Mouse (Mus musculus): Measurements from ENCODE around the gene Ripor3. TPM values are rescaled to one million over a fixed set of nuclear protein-coding genes. Genes with fewer than 3 reads are reported as not detected.

The Ripor3 gene
- polyA plus RNA-seq, 1 experiment = 5.3 TPM

DNA sequence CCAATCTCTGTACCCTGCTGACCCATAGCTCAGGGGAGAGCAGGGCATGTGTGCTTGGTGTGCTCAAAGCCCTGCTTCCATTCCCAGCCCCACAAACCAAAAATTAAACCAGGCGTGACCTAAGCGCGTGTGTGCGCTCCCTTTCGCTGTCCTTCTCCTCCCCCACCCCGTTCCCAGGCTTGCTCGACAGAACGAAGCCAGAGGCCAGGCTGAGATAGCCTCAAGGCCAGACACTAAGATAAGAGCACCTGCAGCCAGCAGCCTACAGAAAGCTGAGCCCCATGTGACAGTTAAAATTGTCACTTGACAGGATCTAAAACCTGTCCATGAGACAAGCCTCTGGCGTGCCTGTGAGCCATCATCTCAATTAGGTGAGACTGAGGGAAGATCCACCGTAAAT, 23.5 kb upstream of the Ripor3 start:
- WGBS = 79% methylated on average over 10 of the region's 10 CpGs
- H3K27me3 ChIP-seq (ENCODE audit: control insufficient read depth, insufficient read depth, low read length) = no peaks in the 10 kb centered on the region
- no peaks in the 10 kb centered on the region for H3K36me3 ChIP-seq (ENCODE audit: control insufficient read depth, insufficient read depth, low read length)
- no peak overlapping the region for H3K4me3 ChIP-seq (ENCODE audit: extremely low read depth, insufficient read depth, insufficient read length)
- H3K4me1 ChIP-seq (ENCODE audit: control insufficient read depth, insufficient read depth, insufficient read length) = no peaks in the 10 kb centered on the region
- TF ChIP-seq CTCF (IDR thresholded peaks at IDR 0.05; ENCODE audit: extremely low read depth, insufficient read depth, insufficient read length, insufficient replicate concordance) = no peak
- TF ChIP-seq POLR2A (IDR thresholded peaks at IDR 0.05; ENCODE audit: low read depth, low read length) = no peak
- DNase-seq (ENCODE audit: low read depth in 1 of 2, low spot score in 2 of 2) = no peak
- no peak overlapping the region for H3K27ac ChIP-seq (ENCODE audit: insufficient read depth, low read length)

DNA sequence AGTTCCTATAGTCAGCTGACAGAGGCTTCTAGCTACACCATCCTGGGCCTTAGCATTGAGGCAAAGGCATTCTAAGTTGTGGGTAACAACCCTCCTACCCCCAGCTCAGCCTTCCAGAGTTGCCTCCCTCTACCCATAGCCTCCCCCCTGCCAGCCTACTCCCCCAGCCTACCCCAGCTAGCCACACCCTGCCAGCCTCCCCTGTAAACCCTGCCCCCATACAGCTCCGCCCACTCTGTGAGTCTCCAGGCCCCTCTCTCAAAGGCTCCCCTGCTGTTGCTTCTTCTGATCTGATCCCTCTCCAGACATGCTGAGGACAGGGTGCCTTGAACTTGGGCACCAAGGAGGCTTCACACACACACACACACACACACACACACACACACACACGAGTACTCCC, 21.4 kb upstream of the Ripor3 start:
- Histone ChIP-seq H3K36me3 (ENCODE audit: control insufficient read depth, insufficient read depth, low read length) (no peaks in the 10 kb centered on the region), H3K27me3 (ENCODE audit: control insufficient read depth, insufficient read depth, low read length) (no peaks in the 10 kb centered on the region), H3K4me3 (ENCODE audit: extremely low read depth, insufficient read depth, insufficient read length) (no peak overlapping the region), H3K27ac (ENCODE audit: insufficient read depth, low read length) (no peak overlapping the region), H3K4me1 (ENCODE audit: control insufficient read depth, insufficient read depth, insufficient read length) (no peaks in the 10 kb centered on the region)
- WGBS = 91% methylated on average over 2 of the region's 2 CpGs
- TF ChIP-seq CTCF (IDR thresholded peaks at IDR 0.05; ENCODE audit: extremely low read depth, insufficient read depth, insufficient read length, insufficient replicate concordance) (no peak), POLR2A (IDR thresholded peaks at IDR 0.05; ENCODE audit: low read depth, low read length) (no peak)
- DNase-seq (ENCODE audit: low read depth in 1 of 2, low spot score in 2 of 2) = no peak

DNA sequence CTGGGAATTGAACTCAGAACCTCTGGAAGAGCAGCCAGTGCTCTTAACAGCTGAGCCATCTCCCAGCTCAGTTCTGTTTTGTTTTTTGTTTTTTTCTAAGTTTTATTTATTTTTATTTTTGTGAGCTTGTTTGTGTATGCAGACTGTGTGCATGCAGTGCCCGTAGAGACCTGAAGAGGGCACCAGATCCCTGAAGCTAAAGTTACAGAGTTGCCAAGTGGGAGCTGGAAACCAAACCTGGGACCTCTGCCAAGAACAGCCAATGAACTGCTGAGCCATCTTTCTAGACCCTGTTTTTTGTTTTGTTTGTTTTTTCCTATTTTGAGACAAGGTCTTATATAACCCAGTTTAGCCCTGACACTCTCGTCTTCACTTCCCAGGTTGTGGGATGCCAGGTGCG, 18.0 kb upstream of the Ripor3 start:
- WGBS = 94% methylated on average over 3 of the region's 3 CpGs

DNA sequence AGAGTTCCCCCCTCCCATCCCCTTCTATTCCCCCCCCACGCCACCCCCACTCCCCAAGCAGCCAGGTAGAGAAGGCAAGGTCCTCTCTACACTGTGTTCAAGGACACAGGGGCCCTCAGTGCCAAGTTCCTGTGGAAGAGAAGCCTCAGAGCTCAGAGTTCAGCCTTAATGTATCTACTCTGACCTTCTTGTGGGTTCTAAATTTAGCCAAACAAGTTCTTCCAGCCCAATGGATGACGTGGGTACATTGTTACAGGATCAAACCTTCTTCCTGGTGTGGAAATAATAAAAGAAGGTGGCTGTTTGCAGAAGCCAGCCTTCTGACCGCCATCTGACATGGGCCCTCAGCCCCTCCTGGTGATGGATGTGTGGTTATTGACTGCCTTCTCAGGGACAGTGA, 16.0 kb upstream of the Ripor3 start:
- H3K4me3 ChIP-seq (ENCODE audit: extremely low read depth, insufficient read depth, insufficient read length) = no peak overlapping the region
- no peak for TF ChIP-seq POLR2A (IDR thresholded peaks at IDR 0.05; ENCODE audit: low read depth, low read length)
- no peak for TF ChIP-seq CTCF (IDR thresholded peaks at IDR 0.05; ENCODE audit: extremely low read depth, insufficient read depth, insufficient read length, insufficient replicate concordance)
- WGBS = 39% methylated on average over 3 of the region's 3 CpGs

More for the DNA sequence above, 18.0 kb upstream of the Ripor3 start:
- Histone ChIP-seq H3K36me3 (ENCODE audit: control insufficient read depth, insufficient read depth, low read length) (no peaks in the 10 kb centered on the region), H3K4me3 (ENCODE audit: extremely low read depth, insufficient read depth, insufficient read length) (no peak overlapping the region), H3K27me3 (ENCODE audit: control insufficient read depth, insufficient read depth, low read length) (no peaks in the 10 kb centered on the region), H3K4me1 (ENCODE audit: control insufficient read depth, insufficient read depth, insufficient read length) (no peaks in the 10 kb centered on the region), H3K27ac (ENCODE audit: insufficient read depth, low read length) (no peak overlapping the region)
- TF ChIP-seq POLR2A (IDR thresholded peaks at IDR 0.05; ENCODE audit: low read depth, low read length) (no peak), CTCF (IDR thresholded peaks at IDR 0.05; ENCODE audit: extremely low read depth, insufficient read depth, insufficient read length, insufficient replicate concordance) (no peak)
- DNase-seq (ENCODE audit: low read depth in 1 of 2, low spot score in 2 of 2) = no peak

DNA sequence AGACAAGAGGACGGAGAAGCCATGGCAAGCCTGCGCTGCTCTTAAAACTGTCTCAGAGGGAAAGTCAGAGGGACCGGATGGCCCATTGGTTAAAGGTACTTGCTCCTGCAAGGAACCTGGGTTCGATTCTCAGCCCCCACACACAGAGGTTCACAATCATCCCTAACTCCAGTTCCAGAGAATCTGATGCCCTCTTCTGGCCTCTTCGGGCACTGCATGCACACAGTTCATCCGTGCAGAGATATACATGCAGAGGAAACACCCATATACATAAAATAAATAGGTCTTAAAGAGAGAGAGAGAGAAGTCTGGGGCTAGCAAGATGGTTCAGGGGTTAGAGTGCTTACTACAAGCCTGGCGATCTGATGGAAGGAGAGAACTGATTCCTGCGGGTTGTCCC, 15.5 kb upstream of the Ripor3 start:
- WGBS = 87% methylated on average over 8 of the region's 8 CpGs
- no peak for DNase-seq (ENCODE audit: low read depth in 1 of 2, low spot score in 2 of 2)
- H3K27me3 ChIP-seq (ENCODE audit: control insufficient read depth, insufficient read depth, low read length) = no peaks in the 10 kb centered on the region
- no peak overlapping the region for H3K27ac ChIP-seq (ENCODE audit: insufficient read depth, low read length)
- TF ChIP-seq CTCF (IDR thresholded peaks at IDR 0.05; ENCODE audit: extremely low read depth, insufficient read depth, insufficient read length, insufficient replicate concordance) = no peak
- H3K4me3 ChIP-seq (ENCODE audit: extremely low read depth, insufficient read depth, insufficient read length) = no peak overlapping the region
- no peaks in the 10 kb centered on the region for H3K4me1 ChIP-seq (ENCODE audit: control insufficient read depth, insufficient read depth, insufficient read length)
- no peaks in the 10 kb centered on the region for H3K36me3 ChIP-seq (ENCODE audit: control insufficient read depth, insufficient read depth, low read length)

More for the DNA sequence above, 16.0 kb upstream of the Ripor3 start:
- no peaks in the 10 kb centered on the region for H3K36me3 ChIP-seq (ENCODE audit: control insufficient read depth, insufficient read depth, low read length)
- H3K27me3 ChIP-seq (ENCODE audit: control insufficient read depth, insufficient read depth, low read length) = no peaks in the 10 kb centered on the region
- no peak for DNase-seq (ENCODE audit: low read depth in 1 of 2, low spot score in 2 of 2)
- H3K27ac ChIP-seq (ENCODE audit: insufficient read depth, low read length) = no peak overlapping the region
- H3K4me1 ChIP-seq (ENCODE audit: control insufficient read depth, insufficient read depth, insufficient read length) = no peaks in the 10 kb centered on the region

DNA sequence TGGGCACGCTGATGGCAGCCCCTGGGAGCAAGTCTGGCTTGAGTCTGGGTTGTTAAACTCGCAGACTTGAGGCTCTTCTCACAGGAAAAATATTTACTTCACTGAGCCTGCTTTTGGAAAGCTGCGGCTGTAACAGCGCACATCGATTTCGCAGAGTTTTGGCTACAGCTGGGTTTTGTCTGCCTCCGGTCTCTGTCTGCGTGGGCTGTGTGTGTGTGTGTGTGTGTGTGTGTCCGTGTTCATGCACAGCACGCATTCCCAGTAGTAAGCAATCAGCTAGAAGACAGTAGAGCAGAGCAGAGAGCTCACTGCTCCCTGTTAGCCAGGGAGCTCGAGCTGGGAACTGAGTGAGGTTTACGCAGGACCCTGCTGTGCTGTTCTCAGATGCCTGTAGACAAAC, 14.8 kb upstream of the Ripor3 start:
- no peak overlapping the region for H3K4me3 ChIP-seq (ENCODE audit: extremely low read depth, insufficient read depth, insufficient read length)
- 80% methylated on average over 12 of the region's 12 CpGs for WGBS
- no peaks in the 10 kb centered on the region for H3K27me3 ChIP-seq (ENCODE audit: control insufficient read depth, insufficient read depth, low read length)
- TF ChIP-seq POLR2A (IDR thresholded peaks at IDR 0.05; ENCODE audit: low read depth, low read length) (no peak), CTCF (IDR thresholded peaks at IDR 0.05; ENCODE audit: extremely low read depth, insufficient read depth, insufficient read length, insufficient replicate concordance) (no peak)
- no peak for DNase-seq (ENCODE audit: low read depth in 1 of 2, low spot score in 2 of 2)
- no peaks in the 10 kb centered on the region for H3K4me1 ChIP-seq (ENCODE audit: control insufficient read depth, insufficient read depth, insufficient read length)
- no peak overlapping the region for H3K27ac ChIP-seq (ENCODE audit: insufficient read depth, low read length)
- H3K36me3 ChIP-seq (ENCODE audit: control insufficient read depth, insufficient read depth, low read length) = no peaks in the 10 kb centered on the region

DNA sequence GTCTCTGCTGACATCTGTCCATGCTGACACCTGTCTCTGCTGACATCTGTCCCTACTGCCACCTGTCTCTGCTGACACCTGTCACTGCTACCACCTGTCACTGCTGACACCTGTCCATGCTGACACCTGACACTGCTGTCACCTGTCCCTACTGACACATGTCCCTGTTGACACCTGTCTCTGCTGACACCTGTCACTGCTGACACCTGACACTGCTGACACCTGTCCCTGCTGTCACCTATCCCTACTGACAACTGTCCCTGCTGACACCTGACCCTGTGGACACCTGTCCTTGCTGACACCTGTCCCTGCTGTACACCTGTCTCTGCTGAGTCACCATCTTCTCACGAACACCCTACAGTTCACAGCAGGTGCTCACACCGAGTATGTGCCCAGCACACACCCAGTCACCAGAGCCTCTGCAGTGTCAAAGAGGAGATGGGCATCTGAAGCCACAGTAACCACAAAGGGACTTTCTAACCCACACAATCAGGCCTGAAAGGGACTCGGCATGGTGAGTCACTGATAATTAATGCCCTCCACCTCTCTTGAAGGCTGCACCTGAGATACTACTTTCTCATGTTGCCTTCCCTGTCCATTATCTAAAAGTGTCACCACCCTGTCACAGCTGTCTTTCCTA, 13.5 kb upstream of the Ripor3 start:
- H3K27me3 ChIP-seq (ENCODE audit: control insufficient read depth, insufficient read depth, low read length) = no peaks in the 10 kb centered on the region
- H3K36me3 ChIP-seq (ENCODE audit: control insufficient read depth, insufficient read depth, low read length) = no peaks in the 10 kb centered on the region
- TF ChIP-seq POLR2A (IDR thresholded peaks at IDR 0.05; ENCODE audit: low read depth, low read length) = no peak
- no peak for TF ChIP-seq CTCF (IDR thresholded peaks at IDR 0.05; ENCODE audit: extremely low read depth, insufficient read depth, insufficient read length, insufficient replicate concordance)
- WGBS = 28% methylated on average over 3 of the region's 3 CpGs
- DNase-seq (ENCODE audit: low read depth in 1 of 2, low spot score in 2 of 2) = no peak
- H3K4me1 ChIP-seq (ENCODE audit: control insufficient read depth, insufficient read depth, insufficient read length) = no peaks in the 10 kb centered on the region
- no peak overlapping the region for H3K4me3 ChIP-seq (ENCODE audit: extremely low read depth, insufficient read depth, insufficient read length)
- H3K27ac ChIP-seq (ENCODE audit: insufficient read depth, low read length) = no peak overlapping the region

Data from spleen, adult 2 months (tissue).